Mouse (Mus musculus) megakaryocyte, embryonic 14.5 days (primary cell): ENCODE data around the gene Fer. TPM values are rescaled to one million over a fixed set of nuclear protein-coding genes. Genes with fewer than 3 reads are reported as not detected.

Source experiments
- H3K27me3 ChIP-seq: replicated peaks from 2 replicates; pipeline ENCODE3; 2012; ENCODE audit warnings: inconsistent platforms
- H3K36me3 ChIP-seq: replicated peaks from 2 replicates; pipeline ENCODE3; 2012; ENCODE audit warnings: low read length, inconsistent platforms, mixed read lengths
- H3K4me1 ChIP-seq: 2 replicates; pipeline ENCODE4 v1.6.1; 2012; ENCODE audit warnings: inconsistent platforms
- H3K4me3 ChIP-seq: replicated peaks from 2 replicates; pipeline ENCODE3; 2012; ENCODE audit warnings: moderate library complexity, mild to moderate bottlenecking, inconsistent platforms
- H3K9me3 ChIP-seq: 2 replicates; pipeline ENCODE4 v1.6.1; 2012; ENCODE audit warnings: inconsistent platforms
- FLI1 ChIP-seq: IDR thresholded peaks from 2 replicates; pipeline ENCODE4 v1.6.1; 2012; ENCODE audit warnings: low read length, inconsistent platforms, mixed read lengths
- GATA1 ChIP-seq: IDR thresholded peaks from 3 replicates; pipeline ENCODE4 v1.6.1; 2012; ENCODE audit warnings: mixed read lengths, low read length, inconsistent platforms, borderline replicate concordance
- polyA plus RNA-seq: library from polyadenylated mRNA; stranded (reverse); fragments of >175 nt; gene quantifications from 2 replicates; pipeline ENCODE4 v1.2.3, GENCODE M21; 2012; ENCODE audit warnings: low replicate concordance; ENCODE audit not compliant: insufficient read depth

The Fer gene
- 0.94 and 2.2 TPM in 2 replicates for polyA plus RNA-seq

- no peak for TF ChIP-seq GATA1
- no peak for TF ChIP-seq FLI1
- no peaks in the 10 kb centered on the region for H3K9me3 ChIP-seq
- H3K4me3 ChIP-seq = peak within 1 kb of the TSS; percentile 98
- H3K27me3 ChIP-seq = no peaks in the 10 kb centered on the region
- H3K36me3 ChIP-seq = no peaks in the 10 kb centered on the region
- H3K4me1 ChIP-seq = peaks cover 22% of the 10 kb centered on the region
Observed at GRCm38 (mm10) chr17:63863012-63863630, at the start of gene Fer. Fer (plus strand) TSS chr17:63863062.

GRCm38 (mm10) chr17:63813552-63813951 is 49.3 kb upstream of the Fer start:
- TF ChIP-seq FLI1 = no peak
- no peak for TF ChIP-seq GATA1
- H3K4me3 ChIP-seq = no peak overlapping the region
- peaks cover 15% of the 10 kb centered on the region for H3K4me1 ChIP-seq
- no peaks in the 10 kb centered on the region for H3K36me3 ChIP-seq
- peaks cover 3% of the 10 kb centered on the region; the same call in 1 of the 2 replicates for H3K9me3 ChIP-seq
- H3K27me3 ChIP-seq = peaks cover 1% of the 10 kb centered on the region

- Histone ChIP-seq H3K4me1 (peaks cover 29% of the 10 kb centered on the region), H3K9me3 (peaks cover 12% of the 10 kb centered on the region), H3K36me3 (no peaks in the 10 kb centered on the region), H3K27me3 (peaks cover 1% of the 10 kb centered on the region), H3K4me3 (peak overlapping the region; percentile 21)
- TF ChIP-seq FLI1 (no peak), GATA1 (no peak; the same call in 2 of the 3 replicates)
Observed at GRCm38 (mm10) chr17:63818444-63819027, 44.3 kb upstream of the Fer start.

DNA sequence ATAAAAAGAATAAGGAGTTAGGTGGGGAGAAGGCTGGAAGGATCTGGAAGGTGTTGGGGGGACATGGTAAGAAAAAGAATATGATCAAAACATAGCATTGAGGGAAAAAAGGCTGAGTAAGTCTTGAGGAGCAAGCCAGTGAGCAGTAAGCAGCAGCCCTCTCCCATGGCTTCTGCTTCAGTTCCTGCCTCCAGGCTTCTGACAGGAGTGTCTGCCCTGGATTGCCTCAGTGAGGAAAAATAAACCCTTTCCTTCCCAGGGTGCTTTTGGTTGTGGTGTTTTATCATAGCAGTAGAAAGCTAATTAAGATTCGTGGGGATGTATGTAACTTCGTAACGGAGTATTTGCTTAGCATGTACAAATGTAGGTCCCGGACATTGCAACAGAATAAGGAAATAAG is 38.7 kb upstream of the Fer start:
- no peaks in the 10 kb centered on the region for H3K36me3 ChIP-seq
- peaks cover 9% of the 10 kb centered on the region; the same call in 1 of the 2 replicates for H3K9me3 ChIP-seq
- H3K4me1 ChIP-seq = peaks cover 15% of the 10 kb centered on the region
- TF ChIP-seq FLI1 = no peak
- TF ChIP-seq GATA1 = no peak
- no peak overlapping the region for H3K4me3 ChIP-seq
- H3K27me3 ChIP-seq = no peaks in the 10 kb centered on the region

GRCm38 (mm10) chr17:63826196-63826595 is 36.7 kb upstream of the Fer start:
- H3K4me1 ChIP-seq = peaks cover 12% of the 10 kb centered on the region
- TF ChIP-seq GATA1 (no peak), FLI1 (no peak)
- no peaks in the 10 kb centered on the region for H3K27me3 ChIP-seq
- no peak overlapping the region for H3K4me3 ChIP-seq
- H3K9me3 ChIP-seq = peaks cover 5% of the 10 kb centered on the region; the same call in 1 of the 2 replicates
- H3K36me3 ChIP-seq = no peaks in the 10 kb centered on the region

- no peaks in the 10 kb centered on the region for H3K27me3 ChIP-seq
- H3K9me3 ChIP-seq = peaks cover 5% of the 10 kb centered on the region; the same call in 1 of the 2 replicates
- TF ChIP-seq FLI1 (no peak), GATA1 (no peak)
- peaks cover 15% of the 10 kb centered on the region for H3K4me1 ChIP-seq
- H3K4me3 ChIP-seq = no peak overlapping the region
- H3K36me3 ChIP-seq = no peaks in the 10 kb centered on the region
Observed at GRCm38 (mm10) chr17:63826767-63827166, 36.1 kb upstream of the Fer start.

- no peak overlapping the region for H3K4me3 ChIP-seq
- no peaks in the 10 kb centered on the region for H3K9me3 ChIP-seq
- H3K27me3 ChIP-seq = peaks cover 3% of the 10 kb centered on the region
- no peak for TF ChIP-seq FLI1
- TF ChIP-seq GATA1 = no peak
- no peaks in the 10 kb centered on the region for H3K36me3 ChIP-seq
- H3K4me1 ChIP-seq = 0 out of 2 replicates have a peak, but pooled peaks cover 3% of the 10 kb centered on the region
Observed at GRCm38 (mm10) chr17:63828561-63829332, 34.1 kb upstream of the Fer start.

- TF ChIP-seq FLI1 = no peak
- no peak for TF ChIP-seq GATA1
- Histone ChIP-seq H3K9me3 (peaks cover 6% of the 10 kb centered on the region), H3K36me3 (no peaks in the 10 kb centered on the region), H3K4me3 (no peak overlapping the region), H3K27me3 (peaks cover 9% of the 10 kb centered on the region), H3K4me1 (peaks cover 9% of the 10 kb centered on the region; the same call in 1 of the 2 replicates)
Observed at GRCm38 (mm10) chr17:63831550-63831949, 31.3 kb upstream of the Fer start.

DNA sequence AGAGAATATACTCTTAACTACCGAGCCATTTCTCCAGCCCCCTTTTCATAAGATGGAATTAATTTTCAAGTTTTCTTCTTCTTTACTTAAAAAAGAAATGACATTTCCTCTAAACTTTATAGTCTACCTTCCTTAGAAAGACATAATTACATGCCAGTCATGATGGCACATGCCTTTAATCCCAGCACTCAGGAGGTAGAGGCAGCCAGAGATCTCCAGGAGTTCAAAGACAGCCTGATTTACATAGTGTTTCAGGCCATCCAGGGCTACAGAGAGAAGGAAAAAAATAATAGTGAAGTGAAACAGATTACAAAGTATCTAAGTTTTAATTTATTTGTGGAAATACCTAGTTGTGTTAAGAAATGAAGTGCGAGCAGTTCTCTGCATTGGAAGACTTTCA is 26.6 kb upstream of the Fer start:
- TF ChIP-seq FLI1 (no peak), GATA1 (no peak)
- Histone ChIP-seq H3K9me3 (peaks cover 17% of the 10 kb centered on the region), H3K4me1 (peaks cover 9% of the 10 kb centered on the region; the same call in 1 of the 2 replicates), H3K36me3 (no peaks in the 10 kb centered on the region), H3K27me3 (peaks cover 14% of the 10 kb centered on the region), H3K4me3 (no peak overlapping the region)
